Mouse (Mus musculus): ENCODE measurements at regions not wholly inside any gene's neighbourhood (a gene's known extent, or its start where the extent isn't known, plus 50 kb on each side); places are given as distances from the start of the nearest gene placed in this dataset.

DNA sequence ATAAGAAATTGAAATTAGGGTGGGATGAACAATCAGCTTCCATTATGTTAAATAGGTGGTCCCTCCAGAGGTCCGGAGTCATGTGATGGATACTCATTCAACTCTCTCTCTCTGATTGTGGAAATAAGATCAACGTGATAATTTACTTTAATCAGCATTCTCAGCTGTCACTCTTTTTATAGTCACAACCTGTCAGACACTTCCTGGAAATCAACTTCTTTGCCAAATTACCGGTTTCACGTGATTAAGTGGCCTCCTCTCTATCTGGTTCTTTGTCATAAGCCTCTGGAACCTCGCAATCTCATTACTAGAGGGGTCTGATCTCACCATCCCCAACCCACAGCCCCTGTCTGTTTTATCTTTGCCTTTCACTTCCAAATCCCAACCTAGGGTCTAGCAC is 155.6 kb upstream of the Nabp1 start:
- TF ChIP-seq CTCF (IDR thresholded peaks at IDR 0.05; ENCODE audit: low read depth) (no peak), EP300 (IDR thresholded peaks at IDR 0.05; ENCODE audit: low read depth) (no peak)
